Mouse (Mus musculus) midbrain, embryonic 11.5 days (tissue): ENCODE results near the gene Gm10392. TPM values are rescaled to one million over a fixed set of nuclear protein-coding genes. Genes with fewer than 3 reads are reported as not detected.
A peak's percentile ranks its signal among the peaks of the same experiment; 100 is the strongest.

Experiments used
- ATAC-seq: fragments of 200-750 bp; cut with Nextera tagmentation; 2 replicates; pipeline ENCODE4 v1.8.0; 2017; ENCODE audit warnings: moderate TSS enrichment, moderate library complexity; ENCODE audit not compliant: low FRiP score
- DNase-seq: peaks from one replicate; pipeline ENCODE4 v3.0.0; 2015; ENCODE audit warnings: low spot score; ENCODE audit errors: missing footprints
- H3K27ac ChIP-seq: fragments of 300-500 bp; sonication (generic); 2 replicates; pipeline ENCODE4 v1.5.1; 2014; ENCODE audit warnings: low read depth, low read length
- H3K27me3 ChIP-seq: fragments of 300-500 bp; sonication (generic); 2 replicates; pipeline ENCODE4 v1.6.1; 2014; ENCODE audit warnings: mild to moderate bottlenecking, low read length, moderate library complexity, mixed read lengths; ENCODE audit not compliant: control insufficient read depth, insufficient read depth
- H3K36me3 ChIP-seq: fragments of 300-500 bp; sonication (generic); 2 replicates; pipeline ENCODE4 v1.6.1; 2014; ENCODE audit warnings: mild to moderate bottlenecking, low read length, moderate library complexity, mixed read lengths; ENCODE audit not compliant: control insufficient read depth, insufficient read depth
- H3K4me1 ChIP-seq: fragments of 300-500 bp; sonication (generic); 2 replicates; pipeline ENCODE4 v1.6.1; 2014; ENCODE audit warnings: low read length; ENCODE audit not compliant: control insufficient read depth, insufficient read depth
- H3K4me2 ChIP-seq: fragments of 300-500 bp; sonication (generic); 2 replicates; pipeline ENCODE4 v1.6.1; 2014; ENCODE audit warnings: mild to moderate bottlenecking, moderate library complexity
- H3K4me3 ChIP-seq: fragments of 300-500 bp; sonication (generic); 2 replicates; pipeline ENCODE4 v1.5.1; 2014; ENCODE audit warnings: low read depth, low read length
- H3K9ac ChIP-seq: fragments of 300-500 bp; sonication (generic); 2 replicates; pipeline ENCODE4 v1.6.1; 2014; ENCODE audit warnings: low read length
- H3K9me3 ChIP-seq: fragments of 300-500 bp; sonication (generic); 2 replicates; pipeline ENCODE4 v1.6.1; 2016; ENCODE audit warnings: low read length; ENCODE audit not compliant: control insufficient read depth
- WGBS: fragments of 180-500 bp; shearing (Covaris S2); extraction: QIAGEN DNeasy Blood & Tissue Kit; methylation state at CpG from one replicate; pipeline ENCODE4 v1.1.7; 2014; 5-methylcytosine and 5-hydroxymethylcytosine counted together
- polyA plus RNA-seq: library from polyadenylated mRNA; unstranded; fragments of >200 nt; fragmentation: Nextera tagmentation; extraction: Ambion mirVana; gene quantifications from 2 replicates; pipeline ENCODE4 v1.2.1, GENCODE M21; 2014

Gene Gm10392
- polyA plus RNA-seq, 1 experiment from 2014 or later, result 0.10 TPM

GRCm38 (mm10) chr11:77489591-77490235 lies 29.3 kb downstream of the Gm10392 start, which contains the start of gene Ankrd13b:
Gene Ankrd13b, minus strand, starts transcription at chr11:77489678.
- ATAC-seq, result peak; percentile 67
- WGBS, result under 1% methylated on average over 60 of the region's 87 CpGs

GRCm38 (mm10) chr11:77488771-77489581 lies 30.0 kb downstream of the Gm10392 start:
- no peaks in the 10 kb centered on the region for H3K36me3 ChIP-seq
- peaks cover 57% of the 10 kb centered on the region for H3K4me1 ChIP-seq
- no peaks in the 10 kb centered on the region for H3K27me3 ChIP-seq
- DNase-seq (peak; percentile 95), ATAC-seq (0 out of 2 replicates have a peak, but pooled peaks have one; percentile 0)
- peak overlapping the region; percentile 90 for H3K4me2 ChIP-seq
- peak overlapping the region; percentile 96 for H3K9ac ChIP-seq
- H3K27ac ChIP-seq, result no peak overlapping the region
- 2% methylated on average over 55 of the region's 55 CpGs for WGBS
- H3K9me3 ChIP-seq, result no peaks in the 10 kb centered on the region
- peak overlapping the region; percentile 90 for H3K4me3 ChIP-seq

More at GRCm38 (mm10) chr11:77489591-77490235, 29.3 kb downstream of the Gm10392 start, which contains the start of gene Ankrd13b:
- H3K4me2 ChIP-seq, result peak within 1 kb of the TSS; percentile 90
- H3K36me3 ChIP-seq, result no peaks in the 10 kb centered on the region
- peak; percentile 97 for DNase-seq
- peak within 1 kb of the TSS; percentile 57; the same call in 1 of the 2 replicates for H3K27ac ChIP-seq
- H3K27me3 ChIP-seq, result no peaks in the 10 kb centered on the region
- H3K9me3 ChIP-seq, result no peaks in the 10 kb centered on the region
- peaks cover 65% of the 10 kb centered on the region for H3K4me1 ChIP-seq
- H3K9ac ChIP-seq, result peak within 1 kb of the TSS; percentile 96
- peak within 1 kb of the TSS; percentile 90 for H3K4me3 ChIP-seq

GRCm38 (mm10) chr11:77486798-77487197 lies 32.2 kb downstream of the Gm10392 start:
- 77% methylated on average over 5 of the region's 5 CpGs for WGBS
- H3K9ac ChIP-seq, result no peak overlapping the region; the same call in 1 of the 2 replicates
- no peak overlapping the region for H3K27ac ChIP-seq

DNA sequence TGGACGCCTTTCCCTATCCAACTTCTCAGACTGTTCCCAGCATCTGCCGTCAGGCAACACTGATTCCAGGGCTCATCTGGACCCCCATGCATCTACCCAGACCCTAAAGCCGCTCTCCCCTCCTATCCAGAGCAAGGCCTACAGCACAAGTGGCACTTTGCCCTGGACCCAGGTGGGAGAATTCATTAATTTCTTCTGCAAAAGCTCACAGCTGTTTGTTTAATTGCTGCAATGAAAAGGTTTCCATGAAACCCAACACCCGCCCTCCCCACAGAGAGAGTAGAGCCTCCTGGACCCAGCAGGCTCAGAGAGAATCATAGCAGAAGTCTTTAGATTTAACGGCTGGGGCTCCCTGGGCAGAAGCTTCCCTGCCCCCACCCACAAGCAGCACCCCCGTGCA lies 33.8 kb downstream of the Gm10392 start:
- Histone ChIP-seq H3K27ac (no peak overlapping the region), H3K9ac (no peak overlapping the region), H3K27me3 (no peaks in the 10 kb centered on the region), H3K36me3 (no peaks in the 10 kb centered on the region), H3K9me3 (no peaks in the 10 kb centered on the region), H3K4me1 (peaks cover 36% of the 10 kb centered on the region), H3K4me3 (no peak overlapping the region), H3K4me2 (no peak overlapping the region)
- WGBS, result 66% methylated on average over 6 of the region's 6 CpGs
- ATAC-seq (no peak), DNase-seq (no peak)

More at GRCm38 (mm10) chr11:77486798-77487197, 32.2 kb downstream of the Gm10392 start:
- Histone ChIP-seq H3K36me3 (no peaks in the 10 kb centered on the region), H3K9me3 (no peaks in the 10 kb centered on the region), H3K4me1 (peaks cover 47% of the 10 kb centered on the region), H3K4me3 (no peak overlapping the region), H3K4me2 (peak overlapping the region; percentile 9; the same call in 1 of the 2 replicates), H3K27me3 (no peaks in the 10 kb centered on the region)
- no peak for DNase-seq
- no peak for ATAC-seq

GRCm38 (mm10) chr11:77483510-77484255 lies 35.3 kb downstream of the Gm10392 start:
- H3K27ac ChIP-seq, result no peak overlapping the region
- DNase-seq (no peak), ATAC-seq (no peak)
- no peak overlapping the region for H3K9ac ChIP-seq
- H3K4me3 ChIP-seq, result no peak overlapping the region
- H3K36me3 ChIP-seq, result no peaks in the 10 kb centered on the region
- no peak overlapping the region for H3K4me2 ChIP-seq
- no peaks in the 10 kb centered on the region for H3K9me3 ChIP-seq
- no peaks in the 10 kb centered on the region for H3K27me3 ChIP-seq
- WGBS, result 75% methylated on average over 11 of the region's 11 CpGs
- peaks cover 29% of the 10 kb centered on the region for H3K4me1 ChIP-seq

- no peak overlapping the region for H3K4me3 ChIP-seq
- no peaks in the 10 kb centered on the region for H3K27me3 ChIP-seq
- H3K4me1 ChIP-seq, result peaks cover 23% of the 10 kb centered on the region
- no peaks in the 10 kb centered on the region for H3K9me3 ChIP-seq
- H3K27ac ChIP-seq, result no peak overlapping the region
- DNase-seq, result no peak
- H3K9ac ChIP-seq, result no peak overlapping the region
- no peak for ATAC-seq
- no peak overlapping the region for H3K4me2 ChIP-seq
- 79% methylated on average over 3 of the region's 3 CpGs for WGBS
- H3K36me3 ChIP-seq, result no peaks in the 10 kb centered on the region
Measured at GRCm38 (mm10) chr11:77483043-77483442, 36.0 kb downstream of the Gm10392 start.

DNA sequence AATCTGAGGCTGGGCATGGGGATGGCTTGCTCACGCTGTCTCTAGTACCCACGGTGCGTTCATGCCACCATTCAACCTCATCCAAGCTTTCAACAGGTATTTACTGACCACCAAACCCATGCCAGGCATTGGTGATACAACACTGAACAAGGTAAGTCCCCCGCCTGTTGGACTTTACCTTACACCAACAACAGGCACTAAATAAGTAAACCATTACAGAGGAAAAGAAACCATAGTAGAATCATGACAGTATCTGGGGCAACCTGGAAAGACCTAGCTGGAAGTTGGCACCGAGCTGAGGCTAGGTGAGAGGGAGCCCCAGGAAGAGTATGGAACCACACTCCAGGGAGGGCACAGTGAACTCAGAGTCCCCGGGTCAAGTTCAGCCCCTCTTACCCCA lies 42.1 kb downstream of the Gm10392 start:
- H3K36me3 ChIP-seq, result peaks cover 1% of the 10 kb centered on the region; the same call in 1 of the 2 replicates
- no peak overlapping the region for H3K27ac ChIP-seq
- no peaks in the 10 kb centered on the region for H3K4me1 ChIP-seq
- no peak overlapping the region for H3K4me2 ChIP-seq
- no peaks in the 10 kb centered on the region for H3K9me3 ChIP-seq
- no peak for DNase-seq
- H3K9ac ChIP-seq, result no peak overlapping the region
- ATAC-seq, result no peak
- 93% methylated on average over 6 of the region's 6 CpGs for WGBS
- no peak overlapping the region for H3K4me3 ChIP-seq
- no peaks in the 10 kb centered on the region for H3K27me3 ChIP-seq

DNA sequence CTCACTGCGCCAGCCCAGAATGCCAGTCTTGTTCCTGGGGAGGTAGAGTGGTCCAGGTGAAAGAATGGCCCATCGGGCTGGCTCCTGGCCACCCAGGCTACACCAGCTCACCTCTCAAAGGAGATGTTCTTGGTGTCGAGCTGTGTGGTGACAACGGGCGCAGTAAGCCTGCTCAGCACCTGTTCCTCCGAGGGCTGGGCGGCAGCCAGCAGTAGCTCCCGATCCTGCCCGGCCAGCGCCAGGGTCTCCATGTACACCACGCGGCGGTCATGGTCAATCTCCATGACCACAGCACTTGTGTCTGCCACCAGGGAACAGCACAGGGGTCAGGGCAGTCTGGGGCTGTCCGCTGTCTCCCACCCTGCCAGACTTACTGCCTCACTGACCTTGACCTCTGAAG lies 42.8 kb downstream of the Gm10392 start:
- WGBS, result 92% methylated on average over 14 of the region's 14 CpGs
- H3K9me3 ChIP-seq, result no peaks in the 10 kb centered on the region

More for the DNA sequence above, 42.8 kb downstream of the Gm10392 start:
- Histone ChIP-seq H3K4me1 (no peaks in the 10 kb centered on the region), H3K36me3 (peaks cover 7% of the 10 kb centered on the region), H3K9ac (no peak overlapping the region), H3K4me2 (no peak overlapping the region), H3K27me3 (no peaks in the 10 kb centered on the region), H3K4me3 (no peak overlapping the region), H3K27ac (no peak overlapping the region)
- ATAC-seq, result no peak
- DNase-seq, result no peak
